Mouse (Mus musculus) lung, embryonic 15.5 days (tissue): Measurements from ENCODE around the gene Snrk. TPM values are rescaled to one million over a fixed set of nuclear protein-coding genes. Genes with fewer than 3 reads are reported as not detected.

Experiments used
- ATAC-seq: fragments of 200-750 bp; cut with Nextera tagmentation; 2 replicates; pipeline ENCODE4 v1.8.0; 2017; ENCODE audit warnings: moderate number of reproducible peaks, borderline replicate concordance; ENCODE audit not compliant: low FRiP score, low TSS enrichment; ENCODE audit errors: extremely low read depth
- H3K27ac ChIP-seq: fragments of 300-500 bp; sonication (generic); 2 replicates; pipeline ENCODE4 v1.5.1; 2015; ENCODE audit warnings: moderate library complexity, mild to moderate bottlenecking, inconsistent platforms
- H3K27me3 ChIP-seq: fragments of 300-500 bp; sonication (generic); 2 replicates; pipeline ENCODE4 v1.6.1; 2015; ENCODE audit warnings: inconsistent platforms
- H3K36me3 ChIP-seq: fragments of 300-500 bp; sonication (generic); 2 replicates; pipeline ENCODE4 v1.6.1; 2015; ENCODE audit warnings: inconsistent platforms
- H3K4me1 ChIP-seq: fragments of 300-500 bp; sonication (generic); 2 replicates; pipeline ENCODE4 v1.6.1; 2015; ENCODE audit warnings: inconsistent platforms
- H3K4me2 ChIP-seq: fragments of 300-500 bp; sonication (generic); 2 replicates; pipeline ENCODE4 v1.6.1; 2015; ENCODE audit warnings: inconsistent platforms, mild to moderate bottlenecking, moderate library complexity
- H3K4me3 ChIP-seq: fragments of 300-500 bp; sonication (generic); 2 replicates; pipeline ENCODE4 v1.5.1; 2015; ENCODE audit warnings: mild to moderate bottlenecking, inconsistent platforms
- H3K9ac ChIP-seq: fragments of 300-500 bp; sonication (generic); 2 replicates; pipeline ENCODE4 v1.6.1; 2015; ENCODE audit warnings: inconsistent platforms
- H3K9me3 ChIP-seq: fragments of 300-500 bp; sonication (generic); 2 replicates; pipeline ENCODE4 v1.6.1; 2016; ENCODE audit warnings: inconsistent platforms
- WGBS: fragments of 180-500 bp; shearing (Covaris S2); methylation state at CpG from one replicate; pipeline ENCODE4 v1.1.7; 2015; 5-methylcytosine and 5-hydroxymethylcytosine counted together
- polyA plus RNA-seq: library from polyadenylated mRNA; unstranded; fragments of >200 nt; fragmentation: Nextera tagmentation; extraction: Ambion mirVana; gene quantifications from 2 replicates; pipeline ENCODE4 v1.2.1, GENCODE M21; 2015

Gene Snrk
- 81.2 and 83.3 TPM in 2 replicates for polyA plus RNA-seq

DNA sequence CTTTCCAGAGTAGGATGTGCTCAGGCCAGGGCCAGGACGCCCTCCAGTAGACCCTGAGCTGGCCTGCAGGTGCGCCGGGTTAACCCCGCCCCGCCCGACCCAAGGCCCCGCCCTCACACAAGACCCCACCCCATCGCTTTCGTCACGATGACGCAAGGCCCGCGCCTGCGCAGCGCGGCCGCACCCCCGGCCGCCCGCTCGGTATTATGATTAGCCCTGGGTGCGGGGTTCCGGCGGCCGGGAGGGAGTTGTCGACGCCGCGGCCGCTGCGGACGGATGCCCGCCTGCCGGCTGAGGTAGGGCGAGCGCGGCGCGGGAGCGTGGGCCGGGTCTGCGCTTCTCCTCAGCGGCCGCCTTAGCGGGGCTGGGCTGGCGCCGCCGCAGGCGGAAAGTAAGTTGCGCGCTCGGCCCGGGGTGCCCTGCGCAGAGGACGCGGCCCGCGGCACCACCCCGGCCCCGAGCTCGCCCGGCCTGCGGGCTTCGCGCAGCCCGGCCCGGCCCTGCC lies at the start of gene Snrk:
TSS of gene Snrk (plus strand) at position 155 of the 505 bp plus-strand sequence.
- peak within 1 kb of the TSS; percentile 81 for H3K4me3 ChIP-seq
- H3K4me1 ChIP-seq = peaks cover 16% of the 10 kb centered on the region; the same call in 1 of the 2 replicates
- H3K27ac ChIP-seq = peak within 1 kb of the TSS; percentile 88
- no peaks in the 10 kb centered on the region for H3K36me3 ChIP-seq
- no peaks in the 10 kb centered on the region for H3K9me3 ChIP-seq
- WGBS = under 1% methylated on average over 54 of the region's 67 CpGs
- ATAC-seq = peak; percentile 97
- peak within 1 kb of the TSS; percentile 58 for H3K4me2 ChIP-seq
- peak within 1 kb of the TSS; percentile 84 for H3K9ac ChIP-seq
- no peaks in the 10 kb centered on the region for H3K27me3 ChIP-seq

DNA sequence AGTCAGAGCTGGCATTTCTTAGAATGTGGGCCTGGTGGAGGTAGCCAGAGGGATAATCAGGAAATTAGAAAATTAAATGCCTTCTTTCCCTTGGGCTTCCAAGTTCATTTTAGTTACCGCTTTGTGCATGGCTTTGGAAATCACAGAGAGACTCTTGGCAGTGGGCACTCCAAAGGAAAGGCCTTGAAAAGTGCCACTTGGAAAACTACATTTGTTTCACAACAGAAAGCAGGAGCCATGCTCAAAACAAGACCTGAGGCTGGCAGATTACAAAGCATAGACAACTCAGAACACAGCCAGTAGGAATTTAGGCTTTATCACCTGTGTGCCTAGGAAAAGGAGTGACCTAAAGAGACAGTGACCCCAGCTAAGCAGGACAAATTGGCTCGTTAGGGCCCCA lies 49.4 kb upstream of the Snrk start:
- Histone ChIP-seq H3K4me2 (no peak overlapping the region), H3K27me3 (no peaks in the 10 kb centered on the region)
- WGBS = 69% methylated on average over 2 of the region's 2 CpGs

DNA sequence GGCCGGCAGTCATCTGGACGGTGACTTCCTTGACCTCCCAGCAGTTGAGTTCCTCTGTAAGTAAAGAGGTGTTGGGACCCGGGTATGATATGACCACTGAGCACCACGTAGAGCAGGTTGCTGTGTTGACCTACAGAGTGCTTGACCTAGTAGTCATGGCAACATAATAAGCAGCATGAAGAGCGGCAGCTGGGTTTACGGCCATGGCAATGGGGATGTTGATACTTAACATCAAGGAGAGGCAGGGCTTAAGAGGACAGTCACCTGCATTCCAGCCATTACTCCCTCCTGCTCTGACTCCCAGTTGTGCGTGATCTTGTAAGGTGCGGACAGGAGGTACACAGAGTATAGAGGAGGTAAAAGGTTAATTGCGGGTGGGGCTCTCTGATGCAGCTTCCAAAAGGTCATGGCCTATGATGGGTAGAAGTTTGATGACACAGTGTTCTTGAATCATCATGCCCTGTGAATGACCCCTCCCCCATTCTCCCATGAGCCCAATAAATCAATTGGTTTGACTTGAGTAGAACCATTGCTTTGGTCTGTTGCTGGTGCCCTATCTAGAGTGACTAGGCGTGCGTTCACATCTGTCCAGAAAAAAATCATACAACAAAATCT lies 47.4 kb upstream of the Snrk start:
- Histone ChIP-seq H3K27ac (no peak overlapping the region), H3K36me3 (no peaks in the 10 kb centered on the region), H3K9me3 (no peaks in the 10 kb centered on the region), H3K4me2 (no peak overlapping the region), H3K4me3 (no peak overlapping the region), H3K9ac (no peak overlapping the region), H3K4me1 (peaks cover 22% of the 10 kb centered on the region), H3K27me3 (no peaks in the 10 kb centered on the region)
- WGBS = 54% methylated on average over 11 of the region's 11 CpGs
- peak; percentile 25; the same call in 1 of the 2 replicates for ATAC-seq

More for the DNA sequence above, 49.4 kb upstream of the Snrk start:
- Histone ChIP-seq H3K27ac (no peak overlapping the region), H3K9ac (no peak overlapping the region), H3K36me3 (no peaks in the 10 kb centered on the region), H3K9me3 (no peaks in the 10 kb centered on the region), H3K4me1 (peaks cover 22% of the 10 kb centered on the region), H3K4me3 (no peak overlapping the region)
- ATAC-seq = no peak

GRCm38 (mm10) chr9:122073980-122074379 lies 43.1 kb upstream of the Snrk start:
- Histone ChIP-seq H3K9ac (no peak overlapping the region), H3K36me3 (no peaks in the 10 kb centered on the region), H3K9me3 (no peaks in the 10 kb centered on the region), H3K27me3 (no peaks in the 10 kb centered on the region), H3K4me3 (no peak overlapping the region), H3K4me1 (peaks cover 9% of the 10 kb centered on the region), H3K4me2 (no peak overlapping the region), H3K27ac (no peak overlapping the region)
- ATAC-seq = no peak
- WGBS = 50% methylated on average over 2 of the region's 2 CpGs

- Histone ChIP-seq H3K4me1 (peaks cover 4% of the 10 kb centered on the region), H3K27me3 (no peaks in the 10 kb centered on the region), H3K9ac (no peak overlapping the region), H3K36me3 (no peaks in the 10 kb centered on the region), H3K4me3 (no peak overlapping the region), H3K9me3 (no peaks in the 10 kb centered on the region), H3K4me2 (no peak overlapping the region), H3K27ac (no peak overlapping the region)
- 81% methylated on average over 13 of the region's 13 CpGs for WGBS
- no peak for ATAC-seq
These were observed 42.5 kb upstream of the Snrk start for GRCm38 (mm10) chr9:122074575-122074974.

DNA sequence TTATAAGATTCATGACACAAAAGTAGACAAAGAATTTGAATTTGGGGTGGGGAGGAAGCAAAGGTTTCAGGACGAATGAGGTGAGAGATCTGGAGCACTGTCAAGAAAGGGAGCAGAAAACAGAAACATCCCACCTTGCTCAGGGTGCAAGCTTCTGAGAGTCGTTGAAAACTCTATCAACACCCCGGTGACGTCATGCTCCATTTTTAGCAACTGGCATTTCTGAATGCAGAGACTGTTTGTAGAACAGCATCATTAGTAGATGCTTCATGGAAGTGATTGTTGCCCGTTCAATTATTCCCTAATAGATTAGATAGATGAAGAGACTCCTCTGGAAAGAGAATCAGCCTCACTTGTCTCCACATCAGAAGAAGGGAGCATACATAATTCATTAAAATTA lies 38.6 kb upstream of the Snrk start:
- Histone ChIP-seq H3K4me3 (no peak overlapping the region), H3K27me3 (no peaks in the 10 kb centered on the region), H3K9me3 (no peaks in the 10 kb centered on the region), H3K4me2 (no peak overlapping the region), H3K36me3 (no peaks in the 10 kb centered on the region), H3K9ac (no peak overlapping the region), H3K27ac (no peak overlapping the region), H3K4me1 (peaks cover 3% of the 10 kb centered on the region)
- no peak for ATAC-seq
- WGBS = 57% methylated on average over 5 of the region's 5 CpGs

DNA sequence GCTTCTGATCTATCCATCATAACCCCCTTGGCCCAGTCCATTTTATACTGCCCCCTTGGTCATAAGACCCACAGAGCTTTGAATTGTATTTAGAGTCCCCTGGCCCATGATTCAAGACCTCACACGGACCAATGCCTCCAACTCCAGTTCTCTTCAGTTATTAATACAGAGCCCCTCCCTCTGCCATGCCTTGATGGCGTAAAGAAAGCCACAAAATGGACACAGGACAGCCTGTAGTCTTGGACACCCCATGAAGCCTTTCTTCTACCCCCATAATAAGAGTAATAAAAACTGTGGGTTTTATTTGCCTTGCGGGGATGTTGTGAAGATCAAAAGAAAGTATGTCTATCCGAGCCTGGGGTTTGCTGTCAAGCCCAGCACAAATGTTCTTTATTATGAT lies 33.4 kb upstream of the Snrk start:
- 57% methylated on average over 4 of the region's 4 CpGs for WGBS
- ATAC-seq = no peak
- Histone ChIP-seq H3K9me3 (no peaks in the 10 kb centered on the region), H3K27ac (peak overlapping the region; percentile 95), H3K4me2 (no peak overlapping the region), H3K9ac (no peak overlapping the region), H3K4me1 (peaks cover 42% of the 10 kb centered on the region), H3K4me3 (no peak overlapping the region), H3K36me3 (no peaks in the 10 kb centered on the region), H3K27me3 (no peaks in the 10 kb centered on the region)

DNA sequence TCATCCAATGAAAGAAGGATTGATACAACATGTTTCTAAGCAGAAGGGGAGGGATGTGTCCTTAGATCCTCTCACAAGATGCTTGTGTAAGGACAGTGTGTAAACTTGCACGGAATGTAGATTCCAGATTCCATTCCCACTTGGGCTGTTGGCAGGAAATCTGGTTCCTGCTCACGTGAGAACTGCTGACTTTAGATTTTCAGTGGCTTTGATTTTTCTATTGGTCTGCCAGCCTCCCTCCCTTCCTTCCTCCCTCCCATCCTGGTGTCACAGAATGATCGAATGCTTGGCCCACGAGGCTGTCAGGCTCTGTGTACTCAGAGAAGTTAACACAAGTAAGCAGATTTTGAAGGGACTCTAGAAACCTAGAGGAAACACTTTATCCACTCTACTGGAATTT lies 32.9 kb upstream of the Snrk start:
- H3K4me2 ChIP-seq = peak overlapping the region; percentile 13; the same call in 1 of the 2 replicates
- H3K9ac ChIP-seq = no peak overlapping the region
- no peaks in the 10 kb centered on the region for H3K36me3 ChIP-seq
- WGBS = 2% methylated on average over 4 of the region's 4 CpGs
- peaks cover 42% of the 10 kb centered on the region for H3K4me1 ChIP-seq
- H3K27me3 ChIP-seq = no peaks in the 10 kb centered on the region
- no peaks in the 10 kb centered on the region for H3K9me3 ChIP-seq
- ATAC-seq = peak; percentile 82
- H3K4me3 ChIP-seq = no peak overlapping the region
- peak overlapping the region; percentile 95 for H3K27ac ChIP-seq

GRCm38 (mm10) chr9:122084636-122085035 lies 32.4 kb upstream of the Snrk start:
- H3K4me2 ChIP-seq = peak overlapping the region; percentile 13; the same call in 1 of the 2 replicates
- no peak overlapping the region for H3K9ac ChIP-seq

GRCm38 (mm10) chr9:122085055-122085454 lies 32.0 kb upstream of the Snrk start:
- H3K36me3 ChIP-seq = no peaks in the 10 kb centered on the region
- 7% methylated on average over 6 of the region's 6 CpGs for WGBS
- H3K9ac ChIP-seq = no peak overlapping the region
- H3K27ac ChIP-seq = peak overlapping the region; percentile 95
- H3K4me3 ChIP-seq = no peak overlapping the region
- H3K4me2 ChIP-seq = peak overlapping the region; percentile 26; the same call in 1 of the 2 replicates
- no peaks in the 10 kb centered on the region for H3K27me3 ChIP-seq
- H3K9me3 ChIP-seq = no peaks in the 10 kb centered on the region
- H3K4me1 ChIP-seq = peaks cover 42% of the 10 kb centered on the region
- ATAC-seq = peak; percentile 60; the same call in 1 of the 2 replicates

More at GRCm38 (mm10) chr9:122084636-122085035, 32.4 kb upstream of the Snrk start:
- H3K27ac ChIP-seq = peak overlapping the region; percentile 95
- H3K36me3 ChIP-seq = no peaks in the 10 kb centered on the region
- H3K27me3 ChIP-seq = no peaks in the 10 kb centered on the region
- H3K9me3 ChIP-seq = no peaks in the 10 kb centered on the region
- no peak overlapping the region for H3K4me3 ChIP-seq
- ATAC-seq = peak; percentile 1; the same call in 1 of the 2 replicates
- peaks cover 42% of the 10 kb centered on the region for H3K4me1 ChIP-seq
- WGBS = 60% methylated on average over 4 of the region's 4 CpGs

GRCm38 (mm10) chr9:122085550-122086205 lies 31.4 kb upstream of the Snrk start:
- no peak overlapping the region for H3K9ac ChIP-seq
- WGBS = 44% methylated on average over 3 of the region's 3 CpGs
- no peaks in the 10 kb centered on the region for H3K36me3 ChIP-seq
- H3K4me1 ChIP-seq = peaks cover 45% of the 10 kb centered on the region
- H3K9me3 ChIP-seq = no peaks in the 10 kb centered on the region
- H3K27me3 ChIP-seq = no peaks in the 10 kb centered on the region
- peak; percentile 35; the same call in 1 of the 2 replicates for ATAC-seq
- peak overlapping the region; percentile 26; the same call in 1 of the 2 replicates for H3K4me2 ChIP-seq
- peak overlapping the region; percentile 95 for H3K27ac ChIP-seq
- no peak overlapping the region for H3K4me3 ChIP-seq

DNA sequence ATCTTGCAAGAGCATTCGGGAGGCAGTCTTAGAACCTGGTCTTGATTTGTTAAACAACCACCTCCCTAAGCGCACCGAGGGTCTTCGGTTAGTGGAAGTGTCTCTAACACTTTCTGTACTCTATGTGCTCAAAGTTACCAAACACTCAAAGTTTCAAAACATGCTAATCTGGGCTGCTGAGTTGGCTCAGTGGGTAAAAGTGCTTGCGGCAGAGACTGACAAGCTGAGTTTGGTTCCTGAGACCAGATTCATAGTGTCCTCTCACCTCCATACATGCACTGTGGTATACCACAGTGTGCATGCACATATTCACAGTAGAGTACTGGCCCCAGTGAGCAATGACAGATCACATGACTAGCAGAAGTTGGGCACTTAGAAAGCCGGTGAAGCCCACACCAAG lies 30.0 kb upstream of the Snrk start:
- Histone ChIP-seq H3K4me2 (no peak overlapping the region), H3K27ac (no peak overlapping the region), H3K9me3 (no peaks in the 10 kb centered on the region), H3K4me3 (no peak overlapping the region), H3K9ac (no peak overlapping the region), H3K27me3 (no peaks in the 10 kb centered on the region), H3K4me1 (peaks cover 60% of the 10 kb centered on the region), H3K36me3 (no peaks in the 10 kb centered on the region)
- 78% methylated on average over 6 of the region's 6 CpGs for WGBS
- no peak for ATAC-seq
